Mouse (Mus musculus): Measurements from ENCODE around the gene Trpd52l3. TPM values are rescaled to one million over a fixed set of nuclear protein-coding genes. Genes with fewer than 3 reads are reported as not detected.
A peak's percentile ranks its signal among the peaks of the same experiment; 100 is the strongest.

The Trpd52l3 gene
- polyA plus RNA-seq, 1 experiment from 2014 or later = not detected

GRCm38 (mm10) chr19:30029002-30029710 is 25.6 kb downstream of the Trpd52l3 start:
- no peak for TF ChIP-seq EP300 (IDR thresholded peaks at IDR 0.05; ENCODE audit: low read depth)
- no peak for TF ChIP-seq CTCF (IDR thresholded peaks at IDR 0.05; ENCODE audit: low read depth)
- H3K4me3 ChIP-seq (ENCODE audit: low read depth, low read length) = no peak overlapping the region
- no peaks in the 10 kb centered on the region for H3K27me3 ChIP-seq (ENCODE audit: insufficient read depth, low read length)
- ATAC-seq (no peak), DNase-seq (no peak)
- H3K9ac ChIP-seq (replicated peaks) = no peak overlapping the region
- 74% methylated on average over 11 of the region's 11 CpGs for WGBS (ENCODE audit: insufficient replicate concordance)
- H3K4me1 ChIP-seq (ENCODE audit: insufficient read depth) = peaks cover 21% of the 10 kb centered on the region
- H3K4me2 ChIP-seq (ENCODE audit: low read depth, low read length) = peak overlapping the region; percentile 81
- no peaks in the 10 kb centered on the region for H3K9me3 ChIP-seq (ENCODE audit: low read length)
- no peaks in the 10 kb centered on the region for H3K36me3 ChIP-seq (replicated peaks; ENCODE audit: insufficient read depth, low read length)
- H3K27ac ChIP-seq (ENCODE audit: low read depth) = no peak overlapping the region

GRCm38 (mm10) chr19:30029894-30030635 is 26.5 kb downstream of the Trpd52l3 start, which contains the start of gene Uhrf2:
Uhrf2 (plus strand) TSS chr19:30030513.
- DNase-seq = peak; percentile 98
- Histone ChIP-seq H3K27me3 (ENCODE audit: insufficient read depth, low read length) (no peaks in the 10 kb centered on the region), H3K4me2 (ENCODE audit: low read depth, low read length) (peak within 1 kb of the TSS; percentile 81), H3K4me3 (ENCODE audit: low read depth, low read length) (peak within 1 kb of the TSS; percentile 89), H3K36me3 (replicated peaks; ENCODE audit: insufficient read depth, low read length) (no peaks in the 10 kb centered on the region), H3K9me3 (ENCODE audit: low read length) (no peaks in the 10 kb centered on the region), H3K9ac (replicated peaks) (peak within 1 kb of the TSS; percentile 94), H3K27ac (ENCODE audit: low read depth) (peak within 1 kb of the TSS; percentile 96), H3K4me1 (ENCODE audit: insufficient read depth) (peaks cover 27% of the 10 kb centered on the region)
- ATAC-seq = peak; percentile 96
- TF ChIP-seq CTCF (IDR thresholded peaks at IDR 0.05; ENCODE audit: low read depth) (peak; percentile 21; the same call in 1 of the 2 replicates), EP300 (IDR thresholded peaks at IDR 0.05; ENCODE audit: low read depth) (peak; percentile 89)
- whole genome bisulfite sequencing (ENCODE audit: insufficient replicate concordance) = 4% methylated on average over 73 of the region's 74 CpGs

- peak overlapping the region; percentile 96 for H3K27ac ChIP-seq (ENCODE audit: low read depth)
- peak overlapping the region; percentile 81 for H3K4me2 ChIP-seq (ENCODE audit: low read depth, low read length)
- TF ChIP-seq EP300 (IDR thresholded peaks at IDR 0.05; ENCODE audit: low read depth) = no peak
- TF ChIP-seq CTCF (IDR thresholded peaks at IDR 0.05; ENCODE audit: low read depth) = no peak
- H3K4me3 ChIP-seq (ENCODE audit: low read depth, low read length) = peak overlapping the region; percentile 89
- peak overlapping the region; percentile 94 for H3K9ac ChIP-seq (replicated peaks)
- H3K4me1 ChIP-seq (ENCODE audit: insufficient read depth) = peaks cover 30% of the 10 kb centered on the region
- under 1% methylated on average over 70 of the region's 92 CpGs for WGBS (ENCODE audit: insufficient replicate concordance)
- DNase-seq = no peak
- no peaks in the 10 kb centered on the region for H3K27me3 ChIP-seq (ENCODE audit: insufficient read depth, low read length)
- peak; percentile 48 for ATAC-seq
- H3K36me3 ChIP-seq (replicated peaks; ENCODE audit: insufficient read depth, low read length) = no peaks in the 10 kb centered on the region
- no peaks in the 10 kb centered on the region for H3K9me3 ChIP-seq (ENCODE audit: low read length)
These were observed 27.3 kb downstream of the Trpd52l3 start for GRCm38 (mm10) chr19:30030636-30031467.

- peak overlapping the region; percentile 96 for H3K27ac ChIP-seq (ENCODE audit: low read depth)
- WGBS (ENCODE audit: insufficient replicate concordance) = 1% methylated on average over 7 of the region's 7 CpGs
- no peak for TF ChIP-seq CTCF (IDR thresholded peaks at IDR 0.05; ENCODE audit: low read depth)
- TF ChIP-seq EP300 (IDR thresholded peaks at IDR 0.05; ENCODE audit: low read depth) = no peak
These were observed 27.9 kb downstream of the Trpd52l3 start for GRCm38 (mm10) chr19:30031468-30031931.

GRCm38 (mm10) chr19:30032206-30032605 is 28.6 kb downstream of the Trpd52l3 start:
- TF ChIP-seq CTCF (IDR thresholded peaks at IDR 0.05; ENCODE audit: low read depth) (no peak), EP300 (IDR thresholded peaks at IDR 0.05; ENCODE audit: low read depth) (no peak)
- Histone ChIP-seq H3K9ac (replicated peaks) (peak overlapping the region; percentile 94; the same call in 1 of the 2 replicates), H3K27ac (ENCODE audit: low read depth) (no peak overlapping the region), H3K27me3 (ENCODE audit: insufficient read depth, low read length) (no peaks in the 10 kb centered on the region), H3K4me1 (ENCODE audit: insufficient read depth) (peaks cover 33% of the 10 kb centered on the region), H3K36me3 (replicated peaks; ENCODE audit: insufficient read depth, low read length) (no peaks in the 10 kb centered on the region), H3K4me3 (ENCODE audit: low read depth, low read length) (peak overlapping the region; percentile 89), H3K4me2 (ENCODE audit: low read depth, low read length) (peak overlapping the region; percentile 81), H3K9me3 (ENCODE audit: low read length) (no peaks in the 10 kb centered on the region)
- ATAC-seq (no peak), DNase-seq (no peak)
- WGBS (ENCODE audit: insufficient replicate concordance) = 50% methylated on average over 3 of the region's 3 CpGs

More at GRCm38 (mm10) chr19:30031468-30031931, 27.9 kb downstream of the Trpd52l3 start:
- H3K27me3 ChIP-seq (ENCODE audit: insufficient read depth, low read length) = no peaks in the 10 kb centered on the region
- peak overlapping the region; percentile 94 for H3K9ac ChIP-seq (replicated peaks)
- H3K9me3 ChIP-seq (ENCODE audit: low read length) = no peaks in the 10 kb centered on the region
- H3K4me1 ChIP-seq (ENCODE audit: insufficient read depth) = peaks cover 33% of the 10 kb centered on the region
- ATAC-seq (no peak), DNase-seq (no peak)
- H3K4me2 ChIP-seq (ENCODE audit: low read depth, low read length) = peak overlapping the region; percentile 81
- H3K4me3 ChIP-seq (ENCODE audit: low read depth, low read length) = peak overlapping the region; percentile 89
- H3K36me3 ChIP-seq (replicated peaks; ENCODE audit: insufficient read depth, low read length) = no peaks in the 10 kb centered on the region
